Mouse (Mus musculus) heart, adult 2 months (tissue): ENCODE results near the gene Cntnap5c. TPM values are rescaled to one million over a fixed set of nuclear protein-coding genes. Genes with fewer than 3 reads are reported as not detected.
"Not testable (repeated sequence)": the region's sequence is repeated elsewhere in the genome, so short reads cannot be mapped to it uniquely, and the experiment has no call there.

Experiments used
- DNase-seq, 2 experiments: peaks; one replicate each; pipeline ENCODE4 v3.0.0; 2021
- H3K27ac ChIP-seq: fragments of 200-600 bp; 2 replicates; pipeline ENCODE4 v1.8.1; 2022
- H3K27me3 ChIP-seq: fragments of 200-500 bp; 2 replicates; pipeline ENCODE4 v1.6.1; 2012; ENCODE audit warnings: mild to moderate bottlenecking, low read length, inconsistent platforms, mixed read lengths; ENCODE audit not compliant: control insufficient read depth, insufficient read depth
- H3K36me3 ChIP-seq: fragments of 200-500 bp; 2 replicates; pipeline ENCODE4 v1.6.1; 2012; ENCODE audit warnings: low read length, inconsistent platforms; ENCODE audit not compliant: control insufficient read depth, insufficient read depth
- H3K4me1 ChIP-seq: fragments of 200-500 bp; 2 replicates; pipeline ENCODE4 v1.6.1; 2011; ENCODE audit warnings: low read length; ENCODE audit not compliant: control insufficient read depth, insufficient read depth
- H3K4me3 ChIP-seq: fragments of 200-600 bp; 2 replicates; pipeline ENCODE4 v1.8.1; 2022
- H3K79me2 ChIP-seq: fragments of 200-500 bp; replicated peaks from 2 replicates; pipeline ENCODE4 v1.6.1; 2012; ENCODE audit warnings: mild to moderate bottlenecking, inconsistent platforms, low read length, moderate library complexity, mixed read lengths; ENCODE audit not compliant: control insufficient read depth, insufficient read depth
- H3K9ac ChIP-seq: fragments of 200-500 bp; 2 replicates; pipeline ENCODE4 v1.6.1; 2012; ENCODE audit warnings: low read depth, mild to moderate bottlenecking, control low read depth, inconsistent platforms, low read length, mixed read lengths
- CTCF ChIP-seq: fragments of 200-600 bp; IDR thresholded peaks from 2 replicates; pipeline ENCODE4 v1.8.1; 2022; ENCODE audit warnings: antibody characterized with exemption, mild to moderate bottlenecking, moderate library complexity
- EP300 ChIP-seq: fragments of 200-500 bp; IDR thresholded peaks from 2 replicates; pipeline ENCODE4 v1.6.1; 2011; ENCODE audit warnings: low read depth, low read length, control low read depth; ENCODE audit not compliant: insufficient read depth
- POLR2A ChIP-seq: fragments of 200-500 bp; IDR thresholded peaks from 2 replicates; pipeline ENCODE4 v1.6.1; 2011; ENCODE audit warnings: mild to moderate bottlenecking, low read depth, low read length, control low read depth; ENCODE audit not compliant: insufficient read depth
- WGBS: fragments of 180-500 bp; shearing (Covaris S2); methylation state at CpG from one replicate; pipeline ENCODE4 v1.1.7; 2018; 5-methylcytosine and 5-hydroxymethylcytosine counted together
- intact Hi-C: fragments of 180-260 bp; cut with DNase I; formaldehyde crosslinking; loops from one replicate; pipeline ENCODE4 v1.15.1; 2025
- polyA plus RNA-seq: library from polyadenylated mRNA; depleted of rRNA; stranded (reverse); fragments of >200 nt; gene quantifications from 2 replicates; pipeline ENCODE4 v1.2.3, GENCODE M21; 2012
- total RNA-seq, 2 experiments: library from RNA; stranded (reverse); gene quantifications; 2 replicates each; pipeline ENCODE4 v1.2.3; 2021

Gene Cntnap5c
- total and polyA plus RNA-seq, 3 experiments, result not detected

DNA sequence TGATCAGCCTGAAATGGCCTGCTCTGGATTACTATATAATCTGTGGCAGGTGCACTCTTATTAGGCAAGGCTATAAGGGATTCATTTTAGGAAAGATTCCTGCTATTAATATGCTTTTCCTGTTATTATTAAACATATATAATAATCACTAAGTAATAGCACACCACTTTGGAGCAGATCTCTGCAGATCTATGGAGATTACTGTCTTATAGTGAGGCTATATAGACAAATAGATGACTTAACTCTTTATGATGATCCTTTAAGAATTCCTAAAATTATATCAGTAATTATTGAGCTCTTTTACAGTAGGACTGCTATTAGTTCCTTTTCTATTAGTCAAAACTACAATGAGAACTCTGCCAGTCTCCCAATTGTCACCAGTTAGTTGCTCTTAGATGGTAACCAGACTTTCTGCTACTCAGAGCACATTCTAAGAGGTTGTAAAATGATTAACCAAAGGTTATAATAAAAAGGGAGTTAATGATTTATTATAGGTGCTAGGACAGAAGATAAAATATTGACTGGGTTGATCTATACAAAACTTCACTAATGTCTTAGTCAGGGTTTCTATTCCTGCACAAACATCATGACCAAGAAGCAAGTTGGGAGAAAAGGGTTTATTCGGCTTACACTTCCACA, 18.9 kb downstream of the Cntnap5c start:
- Histone ChIP-seq H3K27ac (no peak overlapping the region), H3K4me1 (no peaks in the 10 kb centered on the region), H3K79me2 (no peaks in the 10 kb centered on the region), H3K9ac (no peak overlapping the region), H3K27me3 (no peaks in the 10 kb centered on the region), H3K36me3 (no peaks in the 10 kb centered on the region), H3K4me3 (no peak overlapping the region)
- WGBS, result 85% methylated on average over 1 of the region's 1 CpGs
- DNase-seq, result no peak
- TF ChIP-seq CTCF (no peak), POLR2A (no peak), EP300 (no peak)
- intact Hi-C loops, result no loop called here

DNA sequence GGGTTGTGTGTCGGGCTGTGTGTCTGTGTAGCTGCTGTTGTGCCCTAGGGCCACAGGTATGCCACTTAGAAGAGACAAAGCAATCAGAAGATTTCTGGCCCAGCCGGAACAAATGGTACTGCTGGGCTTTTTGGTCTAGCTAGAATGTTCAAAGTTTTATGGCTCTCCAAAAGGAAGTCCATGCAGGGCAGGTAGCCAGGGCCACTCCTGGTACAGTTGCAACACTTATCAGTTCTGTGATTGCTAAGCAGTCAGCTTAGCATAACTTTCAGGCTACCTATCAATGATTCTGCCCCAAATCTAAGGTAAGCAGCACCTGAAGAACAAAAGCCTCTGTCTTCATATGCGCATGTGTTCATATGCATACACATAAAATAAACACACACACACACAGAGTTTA, 26.0 kb downstream of the Cntnap5c start:
- 62% methylated on average over 3 of the region's 3 CpGs for WGBS
- Histone ChIP-seq H3K4me1 (no peaks in the 10 kb centered on the region), H3K36me3 (no peaks in the 10 kb centered on the region), H3K27ac (no peak overlapping the region), H3K4me3 (no peak overlapping the region), H3K27me3 (no peaks in the 10 kb centered on the region), H3K79me2 (no peaks in the 10 kb centered on the region), H3K9ac (no peak overlapping the region)
- no peak for DNase-seq
- intact Hi-C loops, result no loop called here
- TF ChIP-seq POLR2A (no peak), EP300 (no peak), CTCF (no peak)

DNA sequence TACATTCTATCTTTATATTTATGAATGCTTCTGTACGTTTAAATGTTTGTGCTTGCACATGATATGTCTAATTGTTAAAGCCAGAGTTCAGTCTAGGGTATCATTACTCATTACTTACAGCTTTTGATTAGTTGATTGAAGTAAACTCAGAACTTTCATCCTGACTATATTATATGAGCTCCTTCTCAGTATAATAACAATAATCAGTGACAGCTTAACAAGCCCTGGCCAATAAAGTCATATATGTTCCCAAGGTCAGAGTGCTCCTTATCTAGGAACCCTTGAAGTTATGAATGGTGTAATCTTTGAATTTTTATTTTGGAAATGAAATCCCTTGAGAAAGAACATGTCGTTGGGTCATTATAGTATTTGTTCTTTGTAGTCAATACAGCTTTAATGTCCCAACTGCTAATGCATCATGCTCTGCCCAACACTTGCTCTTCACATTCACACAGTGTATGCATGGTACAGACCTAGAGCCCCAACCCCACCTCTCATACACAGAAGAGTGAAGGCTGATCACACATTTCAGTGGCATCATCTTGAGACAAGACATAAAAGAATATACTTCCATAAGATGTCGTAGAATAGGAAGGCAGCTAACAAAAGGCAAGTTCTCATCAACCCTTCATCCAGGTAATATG, 27.4 kb downstream of the Cntnap5c start:
- intact Hi-C loops, result no loop called here

DNA sequence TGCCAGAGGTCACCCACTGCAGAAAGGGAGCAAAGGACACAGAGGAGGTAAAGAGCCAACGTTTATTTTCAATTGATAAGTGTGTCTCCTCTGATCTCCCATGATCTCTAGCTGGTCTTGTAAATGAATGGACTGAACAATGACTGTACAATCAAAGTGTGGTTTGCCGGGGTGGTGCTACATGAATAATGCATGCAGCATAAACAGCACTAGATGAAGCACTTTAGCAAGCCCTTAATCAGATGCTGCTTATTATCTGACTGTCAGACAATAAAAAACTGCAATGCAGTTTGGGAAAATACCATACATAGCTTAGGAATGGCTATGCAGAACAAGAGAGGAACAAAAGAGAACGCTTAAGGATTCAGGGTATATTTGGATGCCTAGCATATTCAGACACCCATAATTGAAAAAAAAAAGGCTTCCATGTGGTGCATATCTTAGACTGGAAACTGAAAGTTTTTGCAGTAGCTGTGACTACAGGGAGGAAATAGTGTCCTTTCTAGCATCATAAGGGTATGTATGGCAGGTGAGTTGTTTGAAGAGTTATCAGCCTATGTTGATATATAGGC, 30.1 kb downstream of the Cntnap5c start:
- Histone ChIP-seq H3K4me1 (no peaks in the 10 kb centered on the region), H3K36me3 (no peaks in the 10 kb centered on the region), H3K27me3 (no peaks in the 10 kb centered on the region), H3K9ac (no peak overlapping the region), H3K4me3 (no peak overlapping the region), H3K27ac (no peak overlapping the region), H3K79me2 (no peaks in the 10 kb centered on the region)
- DNase-seq, result no peak
- intact Hi-C loops, result no loop called here
- WGBS, result 59% methylated on average over 3 of the region's 3 CpGs
- TF ChIP-seq EP300 (no peak), POLR2A (no peak), CTCF (no peak)

More for the DNA sequence above, 27.4 kb downstream of the Cntnap5c start:
- H3K27ac ChIP-seq, result no peak overlapping the region
- H3K9ac ChIP-seq, result no peak overlapping the region
- H3K79me2 ChIP-seq, result no peaks in the 10 kb centered on the region
- DNase-seq, result no peak
- WGBS, result 71% methylated on average over 3 of the region's 3 CpGs
- no peak overlapping the region for H3K4me3 ChIP-seq
- no peaks in the 10 kb centered on the region for H3K4me1 ChIP-seq
- no peaks in the 10 kb centered on the region for H3K27me3 ChIP-seq
- TF ChIP-seq POLR2A, result no peak
- H3K36me3 ChIP-seq, result no peaks in the 10 kb centered on the region

DNA sequence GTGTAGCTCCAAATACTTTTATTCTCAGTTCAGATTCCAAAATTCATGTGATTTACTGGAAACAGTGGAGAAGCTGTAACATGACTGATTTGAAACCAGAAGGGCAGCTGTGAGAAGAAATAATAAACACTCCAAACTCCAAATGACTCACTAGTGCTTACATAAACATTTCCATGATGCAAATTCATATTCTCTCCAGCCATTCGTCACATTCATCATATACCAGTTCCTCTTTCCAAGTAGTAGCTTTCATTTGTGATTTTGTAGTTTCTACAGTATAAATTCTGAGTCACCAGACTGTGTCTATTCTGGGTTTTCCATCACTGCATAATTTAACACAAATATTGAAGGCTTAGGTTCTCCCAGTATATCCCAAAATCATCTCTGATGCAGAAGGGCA, 31.8 kb downstream of the Cntnap5c start:
- no peaks in the 10 kb centered on the region for H3K27me3 ChIP-seq
- 49% methylated on average over 1 of the region's 1 CpGs for WGBS
- no peak for DNase-seq
- TF ChIP-seq POLR2A (no peak), CTCF (no peak), EP300 (no peak)
- no peak overlapping the region for H3K27ac ChIP-seq
- no peaks in the 10 kb centered on the region for H3K36me3 ChIP-seq
- H3K4me1 ChIP-seq, result no peaks in the 10 kb centered on the region
- intact Hi-C loops, result no loop called here
- H3K4me3 ChIP-seq, result no peak overlapping the region
- H3K9ac ChIP-seq, result no peak overlapping the region
- H3K79me2 ChIP-seq, result no peaks in the 10 kb centered on the region

DNA sequence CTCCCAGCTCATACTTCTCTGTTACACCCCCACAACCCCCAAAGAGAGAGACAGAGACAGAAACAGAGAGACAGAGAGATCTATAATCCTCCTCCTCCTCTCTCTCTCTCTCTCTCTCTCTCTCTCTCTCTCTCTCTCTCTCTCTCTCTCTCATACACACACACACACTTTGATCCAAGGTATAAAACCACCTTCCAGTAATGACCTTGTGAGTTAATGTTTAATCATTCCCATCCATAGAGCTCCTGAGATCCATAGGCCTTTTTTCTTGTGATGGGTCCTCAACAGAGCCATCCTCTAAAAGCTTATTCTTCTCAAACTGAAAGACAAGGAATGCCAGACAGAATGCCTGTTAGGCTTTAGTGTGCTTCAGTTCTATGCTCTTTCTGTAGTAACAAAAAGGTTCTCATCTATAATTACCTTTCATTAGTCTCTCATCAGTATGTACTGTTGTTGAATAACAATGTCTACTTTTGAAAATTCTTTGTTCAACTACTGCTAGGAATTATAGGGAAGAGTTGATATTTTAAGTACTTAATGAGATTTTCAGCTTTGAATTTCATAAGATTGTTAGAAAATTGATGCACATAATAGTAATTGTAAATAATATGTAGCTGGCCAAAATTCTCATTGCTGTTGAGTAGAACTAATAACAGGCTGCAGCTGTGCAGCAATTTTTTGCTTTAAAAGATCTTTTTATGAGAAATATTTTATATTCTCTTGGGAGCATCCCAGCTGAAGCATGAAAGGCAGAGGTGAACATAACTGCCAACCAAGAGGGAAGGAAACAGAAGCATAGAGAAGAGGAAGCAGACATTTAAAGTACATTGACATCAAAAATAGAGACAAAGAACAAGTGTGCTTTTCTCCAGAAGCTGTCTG, 68.0 kb downstream of the Cntnap5c start:
- Histone ChIP-seq H3K36me3 (no peaks in the 10 kb centered on the region), H3K79me2 (no peaks in the 10 kb centered on the region), H3K27me3 (no peaks in the 10 kb centered on the region), H3K4me3 (no peak overlapping the region), H3K4me1 (no peaks in the 10 kb centered on the region), H3K9ac (no peak overlapping the region), H3K27ac (no peak overlapping the region)
- intact Hi-C loops, result no loop called here
- no peak for DNase-seq
- TF ChIP-seq EP300 (no peak), CTCF (no peak), POLR2A (no peak)

DNA sequence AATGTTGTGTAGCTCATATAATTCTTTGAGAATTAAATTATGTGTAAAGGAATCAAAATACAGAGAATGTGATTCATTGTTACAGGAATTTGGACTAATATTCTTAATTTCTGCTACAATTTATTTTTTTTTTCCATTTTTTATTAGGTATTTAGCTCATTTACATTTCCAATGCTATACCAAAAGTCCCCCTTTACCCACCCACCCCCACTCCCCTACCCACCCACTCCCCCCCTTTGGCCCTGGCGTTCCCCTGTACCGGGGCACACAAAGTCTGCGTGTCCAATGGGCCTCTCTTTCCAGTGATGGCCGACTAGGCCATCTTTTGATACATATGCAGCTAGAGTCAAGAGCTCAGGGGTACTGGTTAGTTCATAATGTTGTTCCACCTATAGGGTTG, 86.4 kb downstream of the Cntnap5c start:
- H3K36me3 ChIP-seq, H3K79me2 ChIP-seq, H3K27me3 ChIP-seq, H3K27ac ChIP-seq, DNase-seq, H3K4me1 ChIP-seq, H3K4me3 ChIP-seq, H3K9ac ChIP-seq, intact Hi-C loops: not testable (repeated sequence)
- no CpG with 5 or more reads among the region's 4 CpGs for WGBS
